Mouse (Mus musculus): Measurements from ENCODE around the gene Zfp593. TPM values are rescaled to one million over a fixed set of nuclear protein-coding genes. Genes with fewer than 3 reads are reported as not detected.
"Not testable (repeated sequence)": the region's sequence is repeated elsewhere in the genome, so short reads cannot be mapped to it uniquely, and the experiment has no call there.

Gene Zfp593
- total RNA-seq (2021): 10 to 100 TPM; 10.2 to 11.4 TPM

DNA sequence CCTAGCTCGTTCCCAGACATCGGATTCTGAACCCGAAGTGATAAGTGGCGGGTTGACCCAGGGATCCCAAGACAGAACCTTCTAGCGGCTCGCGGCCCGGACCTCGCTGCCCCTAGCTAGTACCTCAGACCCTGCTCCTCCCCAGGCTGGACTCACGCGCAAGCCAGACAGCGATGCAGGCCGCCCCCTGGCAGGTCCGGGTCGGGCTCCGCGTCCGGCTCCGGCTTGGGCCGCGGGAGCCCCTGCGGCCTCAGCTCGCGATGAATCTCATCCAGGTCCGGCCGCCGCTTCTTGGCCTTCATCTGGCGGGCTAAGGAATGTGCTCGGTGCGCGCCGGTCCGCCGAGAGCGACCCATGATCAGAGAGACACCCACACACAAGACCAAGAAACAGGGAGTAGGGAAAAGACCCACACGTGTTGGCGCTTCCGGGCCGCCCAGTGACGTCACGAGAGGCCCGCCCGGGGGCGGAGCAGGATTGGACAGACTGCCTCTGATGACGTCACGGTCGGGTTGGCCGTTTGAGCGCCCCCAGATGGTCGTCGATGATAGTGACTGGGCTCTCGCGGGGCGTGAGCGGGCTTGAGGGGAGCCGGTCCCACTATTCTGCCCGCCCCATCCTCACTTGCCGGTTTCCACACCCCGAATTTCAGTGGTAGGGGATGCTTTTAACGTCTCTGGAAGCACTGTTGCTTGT is at the start of gene Zfp593:
TSS of gene Zfp593 (minus strand) at position 445 of the 696 bp plus-strand sequence.
- peak; percentile 93 to 95 for DNase-seq

DNA sequence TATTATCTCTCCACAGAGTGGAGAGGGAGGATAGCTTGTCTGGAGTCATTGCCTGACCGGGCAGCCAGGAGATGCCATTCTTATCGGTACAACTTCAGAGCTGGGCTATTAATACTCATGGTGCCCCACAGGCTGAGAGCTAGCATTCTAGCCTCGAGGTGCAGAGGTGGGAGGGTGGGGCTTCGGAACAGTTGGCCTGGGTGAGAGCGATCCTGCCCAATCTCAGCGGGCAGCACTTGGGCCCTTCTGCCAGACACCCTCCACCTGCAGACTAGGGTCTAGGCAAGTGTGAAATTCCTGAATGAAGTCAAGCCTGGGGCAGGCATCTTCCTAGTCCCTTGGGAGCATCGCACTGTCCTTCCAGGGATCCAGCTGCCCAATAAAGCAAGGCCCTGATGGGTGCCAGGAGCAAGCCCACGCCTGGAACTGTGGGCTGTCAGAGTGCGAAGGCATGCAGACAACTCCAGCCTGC is 48.3 kb upstream of the Zfp593 start:
- no peak for DNase-seq

DNA sequence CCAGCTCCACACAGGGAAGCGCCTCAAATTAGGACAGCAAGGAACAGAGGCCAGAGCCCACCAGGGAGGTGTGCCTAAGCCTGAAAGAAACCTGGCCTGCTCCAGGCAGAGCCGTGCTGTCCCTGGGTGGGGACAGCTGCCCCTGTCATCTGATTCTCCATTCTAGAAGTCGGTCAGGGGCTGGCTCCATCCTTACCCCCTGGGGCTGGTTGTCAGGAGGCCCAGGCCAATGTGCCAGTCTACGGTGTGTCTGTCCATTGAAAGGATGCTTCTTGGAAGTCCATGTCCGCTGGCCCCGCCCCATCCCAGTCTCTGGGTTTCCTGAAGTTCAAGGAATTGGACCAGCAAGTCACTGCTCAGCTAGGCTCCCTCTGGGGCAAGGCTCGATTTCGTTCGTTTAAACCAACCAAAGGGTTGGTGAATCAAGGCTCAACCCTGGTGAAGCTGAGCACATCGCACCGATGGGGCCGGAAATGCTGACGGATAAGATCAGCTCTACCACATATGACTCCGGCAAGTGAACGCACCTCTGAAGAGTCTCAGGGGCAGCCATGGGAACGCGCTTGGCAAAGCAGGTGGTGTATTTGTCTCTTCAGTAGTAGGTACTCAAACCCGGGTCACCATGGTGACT is 47.8 kb upstream of the Zfp593 start:
- DNase-seq: no peak

DNA sequence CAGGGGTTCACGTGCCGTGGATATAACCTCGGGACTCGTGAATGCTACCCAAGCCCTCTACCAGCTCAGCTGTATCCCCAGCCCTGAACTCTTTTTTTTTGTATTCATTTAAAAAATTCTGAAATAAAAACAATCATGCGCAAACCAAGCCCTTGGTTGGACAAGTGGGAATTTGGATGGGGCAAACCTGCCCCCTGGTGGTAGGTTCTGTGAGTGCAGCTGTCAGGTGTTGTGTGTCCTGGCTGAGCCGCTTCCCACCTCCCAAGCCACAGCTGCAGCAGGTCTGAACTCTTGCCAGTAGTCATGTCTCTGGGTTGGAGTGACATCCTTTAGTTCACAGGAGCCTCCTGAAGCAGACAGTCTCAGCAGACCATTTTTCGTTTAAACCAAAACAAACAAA is 46.7 kb upstream of the Zfp593 start:
- peak; percentile 58 to 60 for DNase-seq

DNA sequence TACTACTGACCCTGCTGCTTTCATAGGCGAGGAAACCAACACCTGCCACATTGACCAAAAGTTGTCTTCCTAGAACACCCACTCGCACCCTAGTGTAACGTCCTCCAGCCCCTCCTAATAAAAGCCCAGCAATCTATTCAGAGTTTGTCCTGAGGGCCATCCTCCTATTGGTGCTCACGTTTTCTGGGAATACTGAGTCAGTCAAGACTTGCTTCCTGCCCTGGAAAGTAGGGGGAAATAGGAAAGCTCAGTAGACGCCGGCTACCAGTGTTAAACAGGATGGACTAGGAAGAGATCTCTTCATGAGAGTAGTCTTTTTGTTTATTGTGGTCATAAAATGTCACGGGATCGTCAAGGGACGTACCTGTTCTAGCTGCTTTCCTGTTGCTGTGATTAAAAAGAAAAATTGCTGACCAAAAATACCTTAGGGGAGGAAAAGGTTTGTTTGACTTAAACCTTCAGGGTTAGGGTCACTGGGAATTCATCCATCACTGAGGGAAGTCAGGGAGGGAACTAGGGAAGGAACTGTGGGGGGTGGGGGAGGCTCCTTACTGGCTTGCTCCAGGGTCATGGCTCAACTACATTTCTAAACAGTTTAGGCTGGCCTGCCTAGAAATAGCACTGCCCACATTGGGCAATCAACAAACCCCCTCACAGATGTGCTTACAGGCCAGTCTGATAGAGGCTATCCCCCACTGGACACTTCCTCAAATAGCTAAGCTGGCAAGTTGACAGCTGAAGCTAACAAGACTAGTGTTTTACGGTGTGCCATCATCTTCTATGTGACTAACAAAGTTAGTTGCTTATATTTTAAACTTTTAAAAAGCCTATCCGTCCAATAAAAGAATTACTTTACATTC is 43.2 kb upstream of the Zfp593 start:
- no peak for DNase-seq

DNA sequence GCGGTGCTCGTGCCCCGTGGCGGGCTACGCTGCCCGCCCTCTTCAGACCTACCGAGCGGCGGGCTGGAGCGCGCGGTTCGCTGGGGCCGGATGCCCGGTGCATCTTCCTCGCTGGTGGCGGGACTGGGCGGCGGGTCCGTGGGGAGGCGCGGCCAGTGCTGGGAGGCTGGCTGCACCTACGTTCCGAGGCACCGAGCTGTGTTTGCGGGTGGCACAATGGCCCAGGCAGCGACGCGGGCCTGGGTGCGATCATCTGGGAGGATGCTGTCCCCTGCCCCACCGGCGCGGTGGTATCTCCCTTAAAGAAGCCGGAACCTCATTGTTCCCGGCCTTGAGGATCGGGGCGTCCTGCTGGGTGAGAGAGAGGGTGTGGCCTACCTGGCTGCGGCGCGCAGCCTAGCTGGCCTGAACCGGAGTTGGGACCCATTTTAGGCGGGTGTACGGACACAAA is 42.2 kb upstream of the Zfp593 start, which contains the start of gene Pdik1l:
TSS of gene Pdik1l (minus strand) at position 321 of the 451 bp plus-strand sequence.
- DNase-seq: peak; percentile 57 to 65

DNA sequence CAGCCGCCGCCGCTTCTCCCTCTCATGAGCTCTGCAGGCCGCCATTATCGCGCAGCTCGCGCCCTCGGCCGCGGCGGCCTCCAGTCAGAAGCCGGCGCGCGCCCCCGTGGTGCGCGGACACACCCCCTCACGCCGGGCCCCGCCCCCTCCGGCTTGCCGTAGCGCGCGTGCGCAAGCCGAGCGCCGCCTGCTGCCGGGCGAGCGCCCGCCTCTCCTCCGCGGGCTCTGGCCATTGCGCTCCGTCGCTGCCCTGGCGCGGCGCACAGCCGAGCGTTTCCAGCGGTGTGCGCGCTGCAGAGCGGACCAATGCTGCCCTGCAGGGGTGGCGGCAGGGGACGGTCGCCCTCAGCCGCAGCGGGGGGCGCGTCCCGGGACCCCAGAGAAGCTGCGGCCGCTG is 41.8 kb upstream of the Zfp593 start:
- DNase-seq: peak; percentile 96 to 98

DNA sequence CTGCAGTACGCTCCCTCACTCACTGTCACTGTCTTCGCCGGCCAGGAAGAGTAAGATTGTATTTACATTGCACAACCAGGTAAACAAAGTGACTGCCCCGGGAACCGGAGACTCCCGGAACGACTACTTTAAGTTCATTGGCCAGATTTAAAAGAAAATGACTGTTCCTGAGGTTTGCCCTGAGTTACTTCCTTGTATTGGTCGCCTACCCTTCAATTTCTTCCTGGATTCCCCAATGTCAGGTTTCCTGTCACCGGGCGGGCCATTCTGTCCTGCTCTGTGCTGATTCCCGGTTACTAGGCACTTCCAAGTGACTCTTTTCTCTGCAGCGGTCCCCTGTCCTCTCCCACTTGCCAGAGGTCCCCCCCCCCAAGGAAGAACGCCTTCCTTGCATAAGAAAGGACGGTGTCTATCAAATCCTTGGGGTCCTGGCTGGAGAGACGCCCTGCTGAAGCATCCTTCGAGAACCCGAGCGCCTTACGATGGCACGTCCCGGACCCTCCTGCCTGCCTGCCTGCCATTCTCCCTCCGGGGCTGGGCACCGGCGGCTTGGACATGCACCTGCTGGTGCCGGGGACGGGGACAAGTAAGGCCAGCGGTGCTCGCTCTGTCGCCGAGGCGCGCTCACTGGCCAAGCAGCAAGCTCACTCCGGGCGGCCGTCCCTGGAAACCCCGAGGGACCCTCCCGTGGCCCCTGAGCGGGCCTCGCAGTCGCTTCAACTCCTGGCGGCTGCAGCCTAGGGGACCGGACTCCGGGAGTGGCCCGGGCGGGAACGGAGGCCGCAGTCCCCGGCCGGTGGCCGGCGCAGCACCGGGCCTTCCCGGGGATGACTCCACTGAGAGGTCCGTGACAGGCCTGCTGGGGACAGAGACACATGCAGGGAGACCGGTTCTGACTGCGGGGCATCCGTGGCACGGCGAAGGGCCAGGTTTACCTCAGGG is 41.1 kb upstream of the Zfp593 start:
- no peak for DNase-seq

DNA sequence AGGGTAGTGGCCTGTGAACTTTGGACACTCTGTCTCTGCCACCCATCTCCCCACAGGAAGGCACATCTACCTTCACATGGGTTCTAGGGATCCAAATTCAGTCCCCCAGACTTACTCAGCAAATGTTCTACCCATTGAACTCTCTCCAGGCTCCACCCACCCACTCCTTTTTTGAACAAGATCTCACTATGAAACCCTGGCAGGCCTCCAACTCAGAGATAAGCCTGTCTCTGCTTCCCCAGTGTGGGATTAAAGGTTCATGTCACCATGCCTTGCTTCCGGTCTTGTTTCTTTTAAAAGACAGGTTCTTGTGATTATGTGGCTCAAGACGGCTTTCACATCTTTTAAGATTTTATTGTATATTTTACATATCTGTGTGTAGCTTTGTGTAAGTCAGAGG is 39.5 kb upstream of the Zfp593 start:
- DNase-seq: no peak

DNA sequence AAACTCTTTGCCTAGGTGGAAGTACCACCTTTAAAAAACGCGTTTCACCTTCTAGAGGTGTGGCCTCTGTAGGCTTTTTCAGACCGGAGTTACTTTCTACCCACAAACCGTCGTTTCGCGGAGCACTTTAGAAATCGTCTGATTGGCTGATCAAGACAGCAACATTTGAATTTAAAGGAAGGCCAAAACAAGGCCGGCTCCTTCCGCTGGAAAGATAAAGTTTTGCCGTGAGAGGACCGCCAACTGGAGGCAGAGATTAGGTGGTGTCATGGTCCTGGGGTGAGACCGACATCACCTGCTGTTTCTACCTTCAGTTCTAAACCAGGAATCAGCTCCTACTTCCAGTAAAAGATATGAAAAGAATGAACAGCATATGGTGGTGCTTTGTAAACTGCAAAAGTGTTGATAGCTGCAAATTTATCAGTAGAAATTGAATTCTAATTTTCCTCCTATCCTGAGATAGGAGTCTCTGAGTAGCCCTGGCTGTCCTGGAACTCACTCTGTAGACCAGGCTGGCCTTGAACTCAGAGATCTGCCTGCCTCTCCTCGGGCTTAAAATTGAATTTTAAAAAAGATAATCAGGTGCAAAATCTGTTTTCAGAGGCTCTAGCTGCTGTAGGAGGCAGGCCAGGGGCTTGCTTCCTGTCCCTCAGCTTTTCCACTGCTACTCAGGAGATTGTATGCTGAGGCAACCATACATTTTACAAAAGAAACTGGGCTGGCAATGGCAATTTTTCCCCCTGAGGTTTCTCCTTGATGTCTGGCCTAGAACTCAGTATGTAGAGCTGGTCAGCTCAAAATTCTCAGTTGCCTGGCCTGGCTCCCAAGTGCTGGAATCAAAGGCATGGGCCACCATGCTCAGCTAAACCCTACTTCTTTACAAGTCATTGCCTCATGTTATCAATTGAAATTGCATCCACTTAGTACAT is 28.3 kb upstream of the Zfp593 start:
- DNase-seq: no peak

DNA sequence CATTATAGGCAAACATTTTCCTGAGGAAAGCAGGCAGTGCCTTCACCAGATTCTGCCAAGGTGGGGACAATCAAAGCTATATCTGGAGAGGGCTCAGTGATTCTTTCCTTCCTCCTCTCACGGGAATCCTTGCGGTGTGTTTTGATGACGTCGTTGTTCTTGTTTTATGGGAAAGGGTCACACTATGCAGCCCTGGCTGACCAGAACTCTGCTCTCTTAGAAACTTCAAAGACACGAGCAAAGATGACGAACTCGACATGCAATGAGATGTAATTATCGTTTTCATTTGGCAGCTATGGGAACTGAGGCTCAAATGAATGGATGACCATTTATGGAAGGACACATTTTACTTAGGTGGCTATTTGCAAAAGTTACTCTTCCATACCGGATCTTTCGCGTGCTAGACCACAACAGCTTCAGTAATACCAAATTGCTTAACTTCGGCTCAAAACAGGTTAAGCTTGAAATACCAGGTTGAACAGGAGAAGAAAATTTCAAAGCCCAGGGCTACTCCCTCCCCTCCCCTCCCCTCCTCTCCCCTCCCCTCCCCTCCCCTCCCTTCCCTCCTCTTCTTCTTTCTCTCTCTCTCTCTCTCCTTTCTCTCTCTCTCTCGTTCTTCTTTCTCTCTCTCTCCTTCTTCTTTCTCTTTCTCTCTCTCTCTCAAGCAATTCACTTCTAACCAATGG is 27.5 kb upstream of the Zfp593 start:
- no peak for DNase-seq

DNA sequence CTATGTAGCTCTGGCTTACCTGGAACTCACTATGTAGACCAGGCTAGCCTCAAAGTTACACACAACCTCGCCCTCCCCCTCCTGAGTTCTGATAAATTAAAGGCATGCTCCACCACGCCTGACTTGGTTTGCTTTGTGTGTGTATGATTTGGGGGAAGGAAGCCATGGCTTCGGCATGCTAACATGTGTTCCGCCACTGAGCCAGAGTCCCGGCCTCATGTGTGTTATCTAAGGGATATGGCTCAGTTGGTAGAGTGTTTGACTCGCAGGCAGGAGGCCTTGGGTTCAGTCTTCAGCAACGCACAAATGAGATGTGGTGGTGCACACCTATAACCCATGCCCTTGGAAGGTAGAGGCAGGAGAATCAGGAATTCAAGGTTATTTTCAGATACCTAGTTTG is 26.6 kb upstream of the Zfp593 start:
- DNase-seq: no peak

DNA sequence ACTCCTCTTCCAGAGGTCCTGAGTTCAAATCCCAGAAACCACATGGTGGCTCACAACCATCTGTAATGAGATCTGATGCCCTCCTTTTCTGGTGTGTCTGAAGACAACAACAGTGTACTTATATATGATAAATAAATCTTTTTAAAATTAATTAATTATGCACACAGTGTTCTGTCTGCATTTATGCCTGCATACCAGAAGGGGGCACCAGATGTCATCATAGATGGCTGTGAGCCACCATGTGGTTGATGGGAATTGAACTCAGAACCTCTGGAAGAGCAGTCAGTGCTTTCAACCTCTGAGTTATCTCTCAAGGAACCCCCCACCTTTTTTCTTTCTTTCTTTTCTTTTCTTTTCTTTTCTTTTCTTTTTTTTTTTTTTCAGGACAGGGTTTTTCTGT is 24.2 kb upstream of the Zfp593 start:
- not testable (repeated sequence) for DNase-seq

DNA sequence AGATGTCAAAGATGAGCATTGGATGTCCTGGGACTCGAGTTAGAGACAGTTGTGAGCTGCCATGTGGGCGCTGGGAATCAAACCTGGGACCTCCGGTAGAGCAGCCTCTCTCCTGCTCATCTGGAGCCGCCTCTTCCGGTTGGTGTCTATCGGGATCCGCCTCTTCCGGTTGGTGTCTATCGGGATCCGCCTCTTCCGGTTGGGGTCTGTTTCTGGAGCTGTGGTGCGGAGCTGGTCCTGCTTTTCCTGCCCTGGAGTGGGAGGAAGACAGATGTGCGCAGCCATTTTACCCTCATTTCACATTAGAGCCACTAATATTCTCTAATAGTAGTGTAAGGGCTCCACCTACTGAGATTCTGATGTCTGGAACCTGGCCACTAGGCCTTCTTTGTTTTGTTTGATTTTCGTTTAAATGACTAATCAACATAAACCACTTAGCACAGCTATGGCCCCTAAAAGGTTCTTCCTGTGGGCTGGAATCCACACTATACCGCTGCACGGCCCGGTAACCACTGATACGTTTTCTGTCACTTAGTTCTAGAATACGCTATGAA is 22.8 kb upstream of the Zfp593 start:
- DNase-seq: no peak

DNA sequence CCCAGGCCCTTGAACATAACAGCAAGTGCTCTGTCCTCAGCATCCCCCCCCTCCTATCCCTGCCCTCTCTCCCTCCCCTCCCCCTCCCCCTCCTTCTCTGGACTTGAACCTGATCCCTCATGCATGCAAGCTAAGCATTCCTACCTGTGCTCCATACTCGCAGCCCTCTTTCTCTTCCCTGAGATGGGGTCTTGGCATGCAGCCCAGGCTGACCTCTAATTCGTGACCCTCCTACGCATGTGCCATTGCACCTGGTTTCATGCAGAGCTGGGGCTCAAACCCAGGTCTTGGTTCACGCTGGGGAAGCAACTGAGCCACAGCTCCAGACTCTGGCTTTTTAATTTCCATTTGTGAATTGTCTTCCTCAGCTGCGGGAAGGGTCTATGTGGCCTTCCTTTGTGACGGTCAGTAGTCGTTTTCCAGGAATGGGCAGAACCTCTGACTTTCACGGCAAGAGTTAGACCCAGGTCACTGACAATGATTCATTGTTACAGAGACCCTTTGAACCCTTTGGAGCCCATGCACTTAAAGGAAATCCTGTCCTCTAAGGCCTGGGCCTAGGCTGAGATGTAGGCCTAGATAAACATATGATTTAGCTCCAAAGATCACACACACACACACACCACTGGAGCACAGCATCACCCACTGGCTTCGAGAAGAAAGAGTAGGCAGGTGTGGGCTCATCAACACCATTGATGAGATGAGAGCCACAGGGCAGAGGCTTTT is 20.6 kb upstream of the Zfp593 start:
- DNase-seq: no peak

DNA sequence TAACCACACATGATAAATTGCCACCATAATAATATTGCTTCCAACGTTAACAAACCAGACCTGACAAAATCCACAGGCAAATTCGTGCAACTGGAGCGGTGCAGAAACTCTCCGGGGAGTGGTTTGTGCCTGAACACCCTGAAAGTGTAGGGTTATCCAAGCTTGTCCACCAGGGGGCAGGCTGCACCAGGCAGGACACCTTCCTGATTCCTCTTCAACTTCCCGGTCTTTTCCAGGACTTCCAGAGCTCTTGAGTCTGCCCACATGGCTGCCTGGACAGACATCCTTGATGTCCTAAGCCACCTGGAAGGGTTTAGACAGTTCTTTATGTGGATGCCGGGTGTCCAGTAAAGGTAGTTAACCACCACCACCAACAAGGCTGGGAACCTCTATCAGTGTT is 17.8 kb upstream of the Zfp593 start:
- DNase-seq: no peak

DNA sequence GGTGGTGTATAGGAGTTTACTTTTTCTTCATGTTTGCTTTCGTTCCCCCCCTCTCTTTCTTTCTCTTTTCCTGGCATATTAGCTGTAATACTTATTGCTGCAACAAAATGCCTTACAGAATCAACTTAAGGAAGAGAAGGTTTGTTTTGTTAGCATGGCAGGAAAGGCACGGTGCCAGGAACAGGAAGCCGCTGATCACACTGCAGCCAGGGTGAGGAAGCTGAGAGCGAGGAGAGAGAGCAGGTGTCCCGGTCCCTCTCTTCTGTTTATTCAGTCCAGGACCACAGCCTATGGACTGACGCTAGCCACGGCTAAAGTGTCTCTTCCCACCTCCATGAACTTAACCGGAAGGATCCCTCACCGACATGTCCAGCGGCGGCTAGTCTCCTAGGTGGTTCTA is 13.0 kb upstream of the Zfp593 start:
- DNase-seq: no peak

DNA sequence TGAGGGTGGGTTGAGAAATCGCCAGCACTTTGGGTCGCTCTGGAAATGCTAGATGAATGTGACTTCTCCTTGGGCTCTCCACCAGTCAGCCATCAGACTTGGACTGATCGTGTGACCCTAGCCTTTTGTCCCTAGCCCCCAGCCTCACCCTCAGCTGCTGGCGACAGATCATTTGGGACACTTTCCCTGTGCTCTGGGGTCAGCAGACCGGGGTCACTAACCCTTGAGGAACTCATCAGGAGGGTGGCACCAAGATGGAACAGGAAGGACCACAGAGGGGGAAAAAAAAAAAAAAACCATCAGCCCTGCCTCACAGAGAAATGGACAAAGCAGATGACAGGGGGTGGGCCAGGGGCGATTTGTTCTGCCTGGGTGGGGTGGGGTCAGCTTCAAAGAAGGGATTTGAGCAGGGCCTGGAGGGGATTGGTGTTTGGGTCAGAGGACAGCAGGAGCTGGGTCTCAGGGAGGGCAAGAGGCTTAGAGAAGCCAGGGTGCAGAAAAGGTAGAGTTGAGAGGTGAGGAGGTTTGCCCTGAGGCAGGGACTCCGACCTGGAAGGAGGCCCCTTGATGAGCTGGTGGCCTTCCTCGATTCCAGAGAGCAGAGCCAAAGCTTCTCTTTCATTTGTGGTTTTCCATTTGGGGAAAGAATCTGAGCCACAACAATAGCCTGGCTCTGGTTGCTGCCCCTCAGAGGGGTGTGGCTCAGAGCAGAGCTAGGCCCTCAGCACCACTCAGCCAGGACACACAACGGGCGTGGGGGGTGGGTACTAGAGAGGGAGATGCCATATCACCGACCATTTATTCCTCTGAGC is 12.0 kb upstream of the Zfp593 start:
- DNase-seq: no peak
